Mouse (Mus musculus) kidney, embryonic 14.5 days (tissue): ENCODE data around the gene Pgam5. TPM values are rescaled to one million over a fixed set of nuclear protein-coding genes. Genes with fewer than 3 reads are reported as not detected.

Source experiments
- ATAC-seq: fragments of 200-750 bp; cut with Nextera tagmentation; 2 replicates; pipeline ENCODE4 v1.8.0; 2017; ENCODE audit warnings: moderate number of reproducible peaks, mild to moderate bottlenecking, moderate TSS enrichment, moderate library complexity; ENCODE audit not compliant: low FRiP score, low TSS enrichment
- H3K27ac ChIP-seq: fragments of 300-500 bp; sonication (generic); 2 replicates; pipeline ENCODE4 v1.5.1; 2014; ENCODE audit warnings: low read depth, mild to moderate bottlenecking, low read length, moderate library complexity, mixed read lengths
- H3K27me3 ChIP-seq: fragments of 300-500 bp; sonication (generic); 2 replicates; pipeline ENCODE4 v1.6.1; 2014; ENCODE audit warnings: mild to moderate bottlenecking, low read length; ENCODE audit not compliant: control insufficient read depth, insufficient read depth
- H3K36me3 ChIP-seq: fragments of 300-500 bp; sonication (generic); 2 replicates; pipeline ENCODE4 v1.6.1; 2014; ENCODE audit warnings: low read length, mixed read lengths; ENCODE audit not compliant: control insufficient read depth, insufficient read depth
- H3K4me1 ChIP-seq: fragments of 300-500 bp; sonication (generic); 2 replicates; pipeline ENCODE4 v1.6.1; 2014; ENCODE audit warnings: low read length, mixed read lengths; ENCODE audit not compliant: control insufficient read depth, insufficient read depth
- H3K4me2 ChIP-seq: fragments of 300-500 bp; sonication (generic); replicated peaks from 2 replicates; pipeline ENCODE4 v1.6.1; 2014; ENCODE audit warnings: low read depth, mild to moderate bottlenecking, low read length
- H3K4me3 ChIP-seq: fragments of 300-500 bp; sonication (generic); 2 replicates; pipeline ENCODE4 v1.5.1; 2014; ENCODE audit warnings: mild to moderate bottlenecking, low read length
- H3K9ac ChIP-seq: fragments of 300-500 bp; sonication (generic); 2 replicates; pipeline ENCODE4 v1.6.1; 2014; ENCODE audit warnings: low read depth, mild to moderate bottlenecking, low read length, moderate library complexity
- H3K9me3 ChIP-seq: fragments of 300-500 bp; sonication (generic); 2 replicates; pipeline ENCODE4 v1.6.1; 2016; ENCODE audit warnings: low read length; ENCODE audit not compliant: control insufficient read depth
- WGBS: fragments of 180-500 bp; shearing (Covaris S2); extraction: QIAGEN DNeasy Blood & Tissue Kit; methylation state at CpG from one replicate; pipeline ENCODE4 v1.1.7; 2014; 5-methylcytosine and 5-hydroxymethylcytosine counted together
- polyA plus RNA-seq: library from polyadenylated mRNA; unstranded; fragments of >200 nt; fragmentation: Nextera tagmentation; extraction: Ambion mirVana; gene quantifications from 2 replicates; pipeline ENCODE4 v1.2.1, GENCODE M21; 2014

Gene Pgam5
- polyA plus RNA-seq, 1 experiment from 2014 or later = 85.2 TPM

GRCm38 (mm10) chr5:110266941-110267340, 2.8 kb downstream of the Pgam5 start:
- no peak overlapping the region for H3K4me2 ChIP-seq
- peaks cover 33% of the 10 kb centered on the region for H3K36me3 ChIP-seq
- no peak overlapping the region for H3K27ac ChIP-seq
- H3K4me3 ChIP-seq = no peak overlapping the region
- H3K27me3 ChIP-seq = no peaks in the 10 kb centered on the region
- 92% methylated on average over 4 of the region's 4 CpGs for WGBS
- H3K9me3 ChIP-seq = no peaks in the 10 kb centered on the region
- no peak overlapping the region for H3K9ac ChIP-seq
- H3K4me1 ChIP-seq = peaks cover 5% of the 10 kb centered on the region
- ATAC-seq = no peak

- Histone ChIP-seq H3K4me2 (no peak overlapping the region), H3K4me1 (no peaks in the 10 kb centered on the region), H3K36me3 (peaks cover 83% of the 10 kb centered on the region), H3K9me3 (no peaks in the 10 kb centered on the region), H3K27me3 (no peaks in the 10 kb centered on the region), H3K9ac (no peak overlapping the region), H3K4me3 (no peak overlapping the region), H3K27ac (no peak overlapping the region)
- ATAC-seq = no peak
- 79% methylated on average over 2 of the region's 2 CpGs for WGBS
Observed at GRCm38 (mm10) chr5:110244091-110244490, 25.6 kb downstream of the Pgam5 start.

GRCm38 (mm10) chr5:110232346-110232745, 37.4 kb downstream of the Pgam5 start:
- Histone ChIP-seq H3K4me2 (0 out of 2 replicates have a peak overlapping the region, but pooled peaks have one; percentile 65), H3K27ac (no peak overlapping the region), H3K4me1 (peaks cover 5% of the 10 kb centered on the region; the same call in 1 of the 2 replicates), H3K36me3 (peaks cover 34% of the 10 kb centered on the region), H3K9me3 (no peaks in the 10 kb centered on the region), H3K27me3 (no peaks in the 10 kb centered on the region), H3K4me3 (no peak overlapping the region), H3K9ac (no peak overlapping the region)
- ATAC-seq = no peak
- 79% methylated on average over 6 of the region's 6 CpGs for WGBS

GRCm38 (mm10) chr5:110231638-110232037, 38.1 kb downstream of the Pgam5 start:
- H3K9ac ChIP-seq = peak overlapping the region; percentile 98; the same call in 1 of the 2 replicates
- no peak for ATAC-seq
- 44% methylated on average over 13 of the region's 13 CpGs for WGBS
- peak overlapping the region; percentile 65 for H3K4me2 ChIP-seq
- H3K27ac ChIP-seq = no peak overlapping the region
- peaks cover 5% of the 10 kb centered on the region; the same call in 1 of the 2 replicates for H3K4me1 ChIP-seq
- peak overlapping the region; percentile 98 for H3K4me3 ChIP-seq
- H3K9me3 ChIP-seq = no peaks in the 10 kb centered on the region
- H3K27me3 ChIP-seq = no peaks in the 10 kb centered on the region
- H3K36me3 ChIP-seq = peaks cover 32% of the 10 kb centered on the region; the same call in 1 of the 2 replicates

- Histone ChIP-seq H3K4me1 (peaks cover 5% of the 10 kb centered on the region; the same call in 1 of the 2 replicates), H3K4me3 (peak within 1 kb of the TSS; percentile 98), H3K27me3 (no peaks in the 10 kb centered on the region), H3K9ac (peak within 1 kb of the TSS; percentile 98), H3K27ac (peak within 1 kb of the TSS; percentile 96), H3K9me3 (no peaks in the 10 kb centered on the region), H3K36me3 (peaks cover 27% of the 10 kb centered on the region; the same call in 1 of the 2 replicates), H3K4me2 (peak within 1 kb of the TSS; percentile 65)
- peak; percentile 96 for ATAC-seq
- WGBS = under 1% methylated on average over 77 of the region's 81 CpGs
Observed at GRCm38 (mm10) chr5:110230780-110231461, 38.8 kb downstream of the Pgam5 start, which contains the start of gene Ankle2. TSS of gene Ankle2 (plus strand) at chr5:110231004.

GRCm38 (mm10) chr5:110230401-110230779, 39.3 kb downstream of the Pgam5 start:
- H3K9ac ChIP-seq = peak overlapping the region; percentile 98
- peaks cover 5% of the 10 kb centered on the region; the same call in 1 of the 2 replicates for H3K4me1 ChIP-seq
- peaks cover 24% of the 10 kb centered on the region; the same call in 1 of the 2 replicates for H3K36me3 ChIP-seq
- no peak for ATAC-seq
- H3K27ac ChIP-seq = peak overlapping the region; percentile 96
- peak overlapping the region; percentile 65 for H3K4me2 ChIP-seq
- 8% methylated on average over 8 of the region's 8 CpGs for WGBS
- peak overlapping the region; percentile 98 for H3K4me3 ChIP-seq
- no peaks in the 10 kb centered on the region for H3K27me3 ChIP-seq
- no peaks in the 10 kb centered on the region for H3K9me3 ChIP-seq

GRCm38 (mm10) chr5:110227336-110227883, 42.3 kb downstream of the Pgam5 start:
- H3K36me3 ChIP-seq = peaks cover 24% of the 10 kb centered on the region
- 37% methylated on average over 1 of the region's 1 CpGs for WGBS
- H3K27me3 ChIP-seq = no peaks in the 10 kb centered on the region
- no peak overlapping the region for H3K4me3 ChIP-seq
- peaks cover 5% of the 10 kb centered on the region; the same call in 1 of the 2 replicates for H3K4me1 ChIP-seq
- no peaks in the 10 kb centered on the region for H3K9me3 ChIP-seq
- ATAC-seq = no peak
- no peak overlapping the region for H3K27ac ChIP-seq
- H3K4me2 ChIP-seq = no peak overlapping the region
- no peak overlapping the region for H3K9ac ChIP-seq

GRCm38 (mm10) chr5:110225056-110225455, 44.7 kb downstream of the Pgam5 start:
- Histone ChIP-seq H3K4me3 (no peak overlapping the region), H3K9ac (no peak overlapping the region), H3K36me3 (peaks cover 48% of the 10 kb centered on the region), H3K4me2 (no peak overlapping the region), H3K9me3 (no peaks in the 10 kb centered on the region), H3K27ac (no peak overlapping the region), H3K4me1 (no peaks in the 10 kb centered on the region), H3K27me3 (no peaks in the 10 kb centered on the region)
- ATAC-seq = no peak
- WGBS = 88% methylated on average over 3 of the region's 3 CpGs

GRCm38 (mm10) chr5:110222757-110223156, 47.0 kb downstream of the Pgam5 start:
- ATAC-seq = no peak
- H3K9me3 ChIP-seq = no peaks in the 10 kb centered on the region
- H3K9ac ChIP-seq = no peak overlapping the region
- no peaks in the 10 kb centered on the region for H3K27me3 ChIP-seq
- no peak overlapping the region for H3K4me2 ChIP-seq
- H3K36me3 ChIP-seq = peaks cover 69% of the 10 kb centered on the region
- no peak overlapping the region for H3K27ac ChIP-seq
- no peaks in the 10 kb centered on the region for H3K4me1 ChIP-seq
- H3K4me3 ChIP-seq = no peak overlapping the region
- 86% methylated on average over 6 of the region's 6 CpGs for WGBS
